Mouse (Mus musculus) MEL (cell line): ENCODE measurements around the gene Med14.

ENCODE experiments used
- CTCF ChIP-seq, 3 experiments: IDR thresholded peaks in 2 of 3; conservative IDR thresholded peaks in 1 of 3; 2 replicates each; pipeline ENCODE4 v1.5.1; 2011 to 2012; ENCODE audit warnings: low read length in 3 of 3, low read depth in 2 of 3, mild to moderate bottlenecking in 2 of 3, improper control_type of control experiment in 1 of 3, inconsistent platforms in 1 of 3, mixed read lengths in 1 of 3, moderate library complexity in 1 of 3; ENCODE audit not compliant: control insufficient read depth in 1 of 3, insufficient read depth in 1 of 3, poor library complexity in 1 of 3, severe bottlenecking in 1 of 3
- ELF1 ChIP-seq: IDR thresholded peaks from 2 replicates; pipeline ENCODE4 v1.6.1; 2014; ENCODE audit warnings: low read depth, mild to moderate bottlenecking, inconsistent platforms, low read length, improper control_type of control experiment, moderate library complexity
- EP300 ChIP-seq, 2 experiments: IDR thresholded peaks; 2 replicates each; pipeline ENCODE4 v1.6.1; 2011; ENCODE audit warnings: improper control_type of control experiment in 2 of 2, low read length in 2 of 2, low read depth in 1 of 2, mild to moderate bottlenecking in 1 of 2
- GABPA ChIP-seq: IDR thresholded peaks from 2 replicates; pipeline ENCODE4 v1.6.1; 2012; ENCODE audit warnings: low read depth, mild to moderate bottlenecking, inconsistent platforms, low read length, improper control_type of control experiment, moderate library complexity
- MAX ChIP-seq: IDR thresholded peaks from 2 replicates; pipeline ENCODE4 v1.6.1; 2011; ENCODE audit warnings: low read length, improper control_type of control experiment
- MXI1 ChIP-seq: IDR thresholded peaks from 2 replicates; pipeline ENCODE4 v1.6.1; 2011; ENCODE audit warnings: mild to moderate bottlenecking, low read depth, low read length, improper control_type of control experiment
- POLR2A ChIP-seq, 2 experiments: IDR thresholded peaks; 2 replicates each; pipeline ENCODE4 v1.6.1; 2011 to 2012; ENCODE audit warnings: low read length in 2 of 2, mild to moderate bottlenecking in 2 of 2, control low read depth in 1 of 2, improper control_type of control experiment in 1 of 2, low read depth in 1 of 2, moderate library complexity in 1 of 2; ENCODE audit not compliant: control insufficient read depth in 1 of 2, insufficient read depth in 1 of 2, poor library complexity in 1 of 2
- RAD21 ChIP-seq: IDR thresholded peaks from 2 replicates; pipeline ENCODE4 v1.6.1; 2011; ENCODE audit warnings: mild to moderate bottlenecking, low read depth, low read length, improper control_type of control experiment
- SIN3A ChIP-seq: IDR thresholded peaks from 2 replicates; pipeline ENCODE4 v1.6.1; 2012; ENCODE audit warnings: low read length, improper control_type of control experiment, inconsistent platforms
- USF1 ChIP-seq: IDR thresholded peaks from 2 replicates; pipeline ENCODE4 v1.6.1; 2014; ENCODE audit warnings: low read depth, mild to moderate bottlenecking, inconsistent platforms, low read length, improper control_type of control experiment, moderate library complexity

- TF ChIP-seq CTCF (IDR thresholded peaks at IDR 0.05 in 2 of 3, conservative IDR thresholded peaks at IDR 0.05 in 1 of 3; ENCODE audit: control insufficient read depth in 1 of 3, insufficient read depth in 1 of 3, low read depth in 2 of 3, low read length in 3 of 3, poor library complexity in 1 of 3, severe bottlenecking in 1 of 3) (no peak), POLR2A (IDR thresholded peaks at IDR 0.05; ENCODE audit: control insufficient read depth in 1 of 2, insufficient read depth in 1 of 2, low read depth in 1 of 2, low read length in 2 of 2, poor library complexity in 1 of 2) (no peak), SIN3A (peak; percentile 63), USF1 (no peak), ELF1 (no peak), MAX (no peak), RAD21 (no peak), GABPA (no peak), MXI1 (no peak; the same call in 1 of the 2 replicates), EP300 (IDR thresholded peaks at IDR 0.05; ENCODE audit: low read depth in 1 of 2, low read length in 2 of 2) (peak; percentile 90 to 94)
Measured at GRCm38 (mm10) chrX:12763127-12763834, 1.4 kb upstream of the Med14 start.
